Mouse (Mus musculus) small intestine, adult 2 months (tissue): ENCODE measurements at regions not wholly inside any gene's neighbourhood (a gene's known extent, or its start where the extent isn't known, plus 50 kb on each side); places are given as distances from the start of the nearest gene placed in this dataset.

ENCODE experiments used
- CTCF ChIP-seq: fragments of 200-500 bp; IDR thresholded peaks from 2 replicates; pipeline ENCODE4 v1.5.1; 2012; ENCODE audit warnings: low read depth, mild to moderate bottlenecking, control low read depth, inconsistent platforms, low read length, moderate library complexity, mixed read lengths; ENCODE audit not compliant: insufficient replicate concordance, insufficient read length; ENCODE audit errors: extremely low read depth
- POLR2A ChIP-seq: fragments of 200-500 bp; IDR thresholded peaks from 2 replicates; pipeline ENCODE4 v1.6.1; 2012; ENCODE audit warnings: low read depth, mild to moderate bottlenecking, control low read depth, inconsistent platforms, low read length, moderate library complexity

- TF ChIP-seq POLR2A (no peak), CTCF (no peak)
Observed at GRCm38 (mm10) chr10:43761979-43762570, 139.5 kb downstream of the Qrsl1 start.
